Mouse (Mus musculus) embryonic facial prominence, embryonic 11.5 days (tissue): ENCODE measurements around the gene Nrxn1. TPM values are rescaled to one million over a fixed set of nuclear protein-coding genes. Genes with fewer than 3 reads are reported as not detected.

Experiments
- ATAC-seq: fragments of 200-750 bp; cut with Nextera tagmentation; replicated peaks from 2 replicates; pipeline ENCODE4 v1.8.0; 2017; ENCODE audit warnings: low read depth; ENCODE audit not compliant: insufficient number of reproducible peaks, low FRiP score, low TSS enrichment
- DNase-seq: peaks from one replicate; pipeline ENCODE4 v3.0.0-alpha.2; 2015; ENCODE audit warnings: low spot score
- H3K27ac ChIP-seq: fragments of 300-500 bp; sonication (generic); replicated peaks from 2 replicates; pipeline ENCODE4 v1.5.1; 2014; ENCODE audit warnings: mild to moderate bottlenecking, low read depth, low read length, control low read depth
- H3K27me3 ChIP-seq: fragments of 300-500 bp; sonication (generic); 2 replicates; pipeline ENCODE4 v1.6.1; 2014; ENCODE audit warnings: mild to moderate bottlenecking, low read length, moderate library complexity, mixed read lengths; ENCODE audit not compliant: control insufficient read depth, insufficient read depth
- H3K36me3 ChIP-seq: fragments of 300-500 bp; sonication (generic); replicated peaks from 2 replicates; pipeline ENCODE4 v1.6.1; 2014; ENCODE audit warnings: low read depth, mild to moderate bottlenecking, low read length, moderate library complexity, mixed read lengths; ENCODE audit not compliant: control insufficient read depth, insufficient read depth
- H3K4me1 ChIP-seq: fragments of 300-500 bp; sonication (generic); 2 replicates; pipeline ENCODE4 v1.6.1; 2014; ENCODE audit warnings: low read length, mixed read lengths; ENCODE audit not compliant: control insufficient read depth, insufficient read depth
- H3K4me2 ChIP-seq: fragments of 300-500 bp; sonication (generic); 2 replicates; pipeline ENCODE4 v1.6.1; 2014; ENCODE audit warnings: low read depth, mild to moderate bottlenecking, control low read depth, low read length, moderate library complexity
- H3K4me3 ChIP-seq: fragments of 300-500 bp; sonication (generic); 2 replicates; pipeline ENCODE4 v1.5.1; 2014; ENCODE audit warnings: low read depth, low read length, control low read depth
- H3K9ac ChIP-seq: fragments of 300-500 bp; sonication (generic); replicated peaks from 2 replicates; pipeline ENCODE4 v1.6.1; 2014; ENCODE audit warnings: mild to moderate bottlenecking, control low read depth, low read length
- H3K9me3 ChIP-seq: fragments of 300-500 bp; sonication (generic); replicated peaks from 2 replicates; pipeline ENCODE4 v1.6.1; 2016; ENCODE audit warnings: mild to moderate bottlenecking, low read length, inconsistent platforms, mixed read lengths; ENCODE audit not compliant: control insufficient read depth
- WGBS: fragments of 180-500 bp; shearing (Covaris S2); extraction: QIAGEN DNeasy Blood & Tissue Kit; methylation state at CpG from one replicate; pipeline ENCODE4 v1.1.7; 2014; 5-methylcytosine and 5-hydroxymethylcytosine counted together
- polyA plus RNA-seq: library from polyadenylated mRNA; unstranded; fragments of >200 nt; fragmentation: Nextera tagmentation; extraction: Ambion mirVana; gene quantifications from 2 replicates; pipeline ENCODE4 v1.2.1, GENCODE M21; 2014

The Nrxn1 gene
- polyA plus RNA-seq, 1 experiment from 2014 or later, result 4.6 TPM

DNA sequence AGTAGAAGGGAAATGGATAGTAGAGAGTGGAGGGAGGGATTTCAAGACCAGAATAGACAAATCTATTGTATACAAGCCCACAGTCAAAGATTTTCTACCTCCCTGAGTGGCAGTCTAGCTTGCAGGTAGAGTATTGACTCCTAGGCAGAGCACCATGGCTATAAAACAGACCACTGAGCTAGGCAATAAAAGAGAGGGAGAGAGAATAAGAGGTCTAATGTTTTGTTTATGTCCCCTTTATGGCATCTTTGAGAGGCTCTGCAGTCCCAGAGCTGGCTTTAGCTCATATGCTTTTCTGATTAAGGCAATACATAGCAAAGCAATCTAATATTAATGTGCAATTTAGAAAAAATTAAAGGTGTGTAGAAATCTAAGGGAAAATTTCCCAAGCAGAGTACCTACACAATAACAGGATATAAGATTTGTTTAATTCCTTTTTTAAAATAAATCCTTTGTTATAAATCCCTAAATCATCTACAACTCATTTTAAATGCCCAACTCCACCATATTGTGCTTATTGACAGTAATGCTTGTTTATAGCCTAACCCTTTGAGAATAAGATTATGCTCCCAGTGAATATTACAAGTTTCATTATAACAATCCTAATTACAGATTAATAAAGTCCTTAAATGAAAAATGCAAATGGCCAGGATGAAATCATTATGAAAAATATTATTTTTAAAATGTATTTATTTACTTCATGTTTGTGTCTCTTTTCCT is 613.2 kb downstream of the Nrxn1 start:
- Histone ChIP-seq H3K36me3 (no peaks in the 10 kb centered on the region), H3K4me3 (no peak overlapping the region), H3K9me3 (no peaks in the 10 kb centered on the region), H3K4me2 (no peak overlapping the region), H3K27ac (no peak overlapping the region), H3K27me3 (no peaks in the 10 kb centered on the region), H3K9ac (no peak overlapping the region), H3K4me1 (no peaks in the 10 kb centered on the region)
- DNase-seq (no peak), ATAC-seq (no peak)

DNA sequence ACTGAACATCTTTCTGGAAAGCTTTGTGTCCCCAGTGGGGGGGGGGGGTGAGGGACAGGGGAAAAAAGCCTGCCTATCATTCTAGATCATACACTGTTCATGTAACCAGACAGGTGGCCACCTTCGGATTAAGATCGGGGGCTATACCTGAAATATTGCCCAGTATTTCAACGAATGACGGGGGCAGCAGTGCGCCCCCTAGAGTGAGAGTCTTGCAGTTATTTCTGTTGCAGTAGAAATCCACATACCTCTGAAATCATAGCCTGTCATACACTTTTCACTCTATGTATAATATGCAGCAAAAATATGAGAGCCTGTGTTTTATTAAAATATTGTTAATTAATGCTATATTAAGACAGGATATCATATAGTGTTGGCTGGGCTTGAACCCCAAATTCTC is 636.1 kb downstream of the Nrxn1 start:
- no peaks in the 10 kb centered on the region for H3K36me3 ChIP-seq
- H3K4me1 ChIP-seq, result no peaks in the 10 kb centered on the region
- 31% methylated on average over 5 of the region's 5 CpGs for WGBS
- ATAC-seq, result no peak
- H3K27me3 ChIP-seq, result peaks cover 14% of the 10 kb centered on the region
- no peak overlapping the region for H3K9ac ChIP-seq
- DNase-seq, result peak; percentile 21
- H3K9me3 ChIP-seq, result no peaks in the 10 kb centered on the region
- H3K27ac ChIP-seq, result no peak overlapping the region
- H3K4me2 ChIP-seq, result no peak overlapping the region
- H3K4me3 ChIP-seq, result no peak overlapping the region

DNA sequence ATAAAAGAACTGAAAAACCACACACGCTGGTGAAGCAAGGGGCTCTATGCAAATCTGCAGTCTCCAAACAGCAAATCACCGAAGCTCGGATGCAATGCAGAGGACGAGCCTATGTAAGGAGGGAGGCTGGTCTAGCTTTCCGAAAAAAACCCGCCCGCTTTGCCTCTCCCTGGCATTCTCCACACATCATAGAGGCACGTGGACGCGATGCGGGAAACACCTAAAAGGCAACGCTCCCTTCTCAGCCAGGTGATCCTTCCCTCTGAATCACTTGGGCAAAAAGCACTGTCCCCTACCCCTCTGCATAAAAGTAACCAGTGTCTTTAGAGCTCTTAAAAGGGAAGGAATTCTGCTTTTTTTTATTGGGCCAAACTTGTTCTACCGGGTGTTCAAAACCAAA is 637.0 kb downstream of the Nrxn1 start:
- peak overlapping the region; percentile 41 for H3K4me3 ChIP-seq
- H3K9me3 ChIP-seq, result no peaks in the 10 kb centered on the region
- peak; percentile 59 for DNase-seq
- H3K27ac ChIP-seq, result no peak overlapping the region
- no peaks in the 10 kb centered on the region for H3K4me1 ChIP-seq
- WGBS, result 1% methylated on average over 13 of the region's 13 CpGs
- H3K36me3 ChIP-seq, result no peaks in the 10 kb centered on the region
- H3K9ac ChIP-seq, result no peak overlapping the region
- H3K4me2 ChIP-seq, result peak overlapping the region; percentile 95
- H3K27me3 ChIP-seq, result peaks cover 14% of the 10 kb centered on the region
- ATAC-seq, result peak; percentile 70

DNA sequence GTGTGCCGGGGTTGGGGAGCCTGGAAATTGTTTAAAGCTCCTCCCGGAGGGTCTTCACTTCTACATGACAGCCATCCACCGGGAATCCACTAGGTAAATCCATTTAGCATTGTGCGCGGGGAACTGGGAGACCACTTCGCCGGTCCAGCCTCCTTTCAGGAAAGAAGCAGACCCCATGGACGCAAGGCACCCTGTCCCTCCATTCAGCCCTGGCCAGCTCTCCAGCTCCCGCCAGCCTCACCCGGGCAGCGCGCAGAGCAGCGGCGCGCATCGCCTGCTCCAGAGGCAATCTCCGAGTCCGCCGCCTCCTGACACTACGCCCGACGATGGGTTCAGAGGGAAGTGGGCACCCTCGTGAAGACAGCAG is 637.5 kb downstream of the Nrxn1 start:
- peak overlapping the region; percentile 41 for H3K4me3 ChIP-seq
- WGBS, result 0% methylated on average over 23 of the region's 23 CpGs
- H3K4me2 ChIP-seq, result peak overlapping the region; percentile 95
- H3K9me3 ChIP-seq, result no peaks in the 10 kb centered on the region
- no peaks in the 10 kb centered on the region for H3K4me1 ChIP-seq
- H3K27ac ChIP-seq, result no peak overlapping the region
- peak overlapping the region; percentile 40 for H3K9ac ChIP-seq
- peak; percentile 36 for DNase-seq
- H3K36me3 ChIP-seq, result no peaks in the 10 kb centered on the region
- peaks cover 14% of the 10 kb centered on the region for H3K27me3 ChIP-seq
- ATAC-seq, result peak; percentile 84

DNA sequence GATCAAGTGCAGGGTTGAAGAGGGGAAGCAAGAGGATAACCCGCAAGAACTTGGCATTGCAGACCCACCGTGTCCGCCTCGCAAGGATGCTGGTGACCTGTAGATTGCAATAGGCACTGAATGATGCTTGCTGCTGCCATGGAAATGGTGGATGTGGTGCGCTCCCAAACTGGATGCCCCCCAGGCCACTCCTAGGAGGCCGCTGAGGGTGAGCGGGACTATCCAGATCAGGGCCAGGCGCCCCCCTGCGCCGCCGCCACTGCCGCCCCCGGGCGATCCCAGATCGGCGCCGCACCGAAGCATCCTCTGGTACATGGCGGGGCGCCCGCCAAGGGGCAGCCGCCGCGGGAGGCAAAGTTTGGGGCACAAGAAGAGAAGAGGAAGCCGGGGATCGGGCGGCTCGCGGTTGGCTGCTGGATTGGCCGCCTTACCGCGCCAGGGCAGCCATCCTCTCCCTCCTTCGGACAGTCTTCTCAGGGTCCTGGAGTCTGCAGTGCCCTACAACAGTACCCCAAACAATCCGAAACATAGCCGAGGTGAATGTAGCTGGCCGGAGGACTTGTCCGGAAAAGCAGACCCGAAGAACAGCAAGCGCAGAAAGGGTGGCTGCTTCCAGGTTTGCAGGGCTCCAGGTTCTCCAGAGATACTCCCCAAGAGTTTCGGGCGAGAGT is 638.0 kb downstream of the Nrxn1 start:
- H3K4me2 ChIP-seq, result peak overlapping the region; percentile 95
- no peaks in the 10 kb centered on the region for H3K9me3 ChIP-seq
- WGBS, result under 1% methylated on average over 41 of the region's 41 CpGs
- peak overlapping the region; percentile 41 for H3K4me3 ChIP-seq
- H3K36me3 ChIP-seq, result no peaks in the 10 kb centered on the region
- ATAC-seq (peak; percentile 66), DNase-seq (peak; percentile 48)
- H3K9ac ChIP-seq, result peak overlapping the region; percentile 40
- H3K27me3 ChIP-seq, result peaks cover 14% of the 10 kb centered on the region
- H3K27ac ChIP-seq, result no peak overlapping the region
- no peaks in the 10 kb centered on the region for H3K4me1 ChIP-seq

DNA sequence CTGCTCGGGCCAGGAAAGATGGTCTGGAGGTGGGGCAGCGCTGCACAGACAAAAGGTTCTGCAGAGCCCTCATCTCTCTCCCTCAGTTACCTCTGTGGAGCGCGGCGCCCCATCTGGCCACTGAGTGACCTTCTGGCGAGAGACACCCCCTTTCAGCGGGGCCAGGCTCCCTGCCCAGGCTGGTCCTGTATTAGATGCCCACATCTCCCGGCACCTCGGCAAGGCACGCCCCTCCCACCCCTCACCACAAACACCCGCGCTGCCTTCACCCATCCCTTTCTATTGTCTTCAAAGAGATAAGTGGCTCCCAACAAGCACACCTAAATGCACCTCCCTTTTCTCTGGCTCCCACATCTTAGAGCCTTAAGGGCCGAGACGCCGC is 638.5 kb downstream of the Nrxn1 start:
- peak; percentile 22; the same call in 1 of the 2 replicates for ATAC-seq
- WGBS, result 3% methylated on average over 15 of the region's 15 CpGs
- H3K4me3 ChIP-seq, result peak overlapping the region; percentile 41

DNA sequence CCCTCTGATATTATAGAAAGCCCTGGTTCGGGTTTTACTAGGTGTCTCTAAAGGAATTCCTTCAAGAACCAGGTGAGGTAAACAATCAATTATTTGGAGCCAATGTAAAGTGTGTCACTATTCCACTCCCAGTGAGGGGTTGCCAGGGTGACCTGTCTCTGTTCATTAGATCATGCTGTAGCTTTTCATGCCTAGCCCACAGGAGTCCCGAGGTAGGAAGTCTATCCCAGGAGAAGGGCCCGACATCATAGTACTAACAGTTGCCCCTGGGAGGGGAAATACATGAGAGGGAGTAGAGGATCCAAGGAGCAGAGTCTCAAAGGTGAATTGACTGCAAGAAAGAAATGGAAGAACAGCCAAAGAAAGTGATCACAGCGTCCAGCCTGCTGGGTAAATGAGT is 639.6 kb downstream of the Nrxn1 start:
- 43% methylated on average over 4 of the region's 4 CpGs for WGBS
- DNase-seq, result no peak

More for the DNA sequence above, 638.5 kb downstream of the Nrxn1 start:
- Histone ChIP-seq H3K27ac (no peak overlapping the region), H3K4me2 (peak overlapping the region; percentile 95), H3K9ac (peak overlapping the region; percentile 40; the same call in 1 of the 2 replicates), H3K4me1 (no peaks in the 10 kb centered on the region), H3K36me3 (no peaks in the 10 kb centered on the region), H3K27me3 (peaks cover 14% of the 10 kb centered on the region), H3K9me3 (no peaks in the 10 kb centered on the region)
- DNase-seq, result peak; percentile 23

DNA sequence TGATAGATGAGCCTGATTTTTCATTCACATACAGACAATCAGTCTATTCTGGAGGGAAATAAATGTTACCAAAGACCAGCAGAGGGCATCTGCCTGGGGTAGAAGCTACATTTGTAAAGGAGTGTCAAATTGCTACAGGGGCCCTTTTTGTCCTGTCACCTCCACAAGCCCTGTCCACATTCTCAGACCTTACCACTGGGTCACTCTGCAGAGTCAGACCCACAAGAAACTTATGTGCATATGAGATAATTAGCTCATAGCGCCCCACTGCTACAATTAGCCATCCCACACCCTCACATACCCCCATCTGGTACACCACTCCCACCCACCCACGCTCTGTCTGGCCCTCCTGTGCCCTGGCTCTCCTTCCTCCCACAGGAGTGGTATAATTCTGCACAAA is 640.1 kb downstream of the Nrxn1 start:
- no peak overlapping the region for H3K4me2 ChIP-seq
- DNase-seq (peak; percentile 26), ATAC-seq (no peak)
- peaks cover 14% of the 10 kb centered on the region for H3K27me3 ChIP-seq
- no peak overlapping the region for H3K4me3 ChIP-seq
- H3K4me1 ChIP-seq, result no peaks in the 10 kb centered on the region
- H3K9ac ChIP-seq, result no peak overlapping the region
- 56% methylated on average over 2 of the region's 2 CpGs for WGBS
- H3K36me3 ChIP-seq, result no peaks in the 10 kb centered on the region
- H3K9me3 ChIP-seq, result no peaks in the 10 kb centered on the region
- no peak overlapping the region for H3K27ac ChIP-seq

More for the DNA sequence above, 639.6 kb downstream of the Nrxn1 start:
- Histone ChIP-seq H3K9ac (no peak overlapping the region), H3K4me3 (no peak overlapping the region), H3K36me3 (no peaks in the 10 kb centered on the region), H3K27me3 (peaks cover 14% of the 10 kb centered on the region), H3K9me3 (no peaks in the 10 kb centered on the region), H3K27ac (no peak overlapping the region), H3K4me1 (no peaks in the 10 kb centered on the region), H3K4me2 (no peak overlapping the region)
- ATAC-seq, result no peak
